Mouse (Mus musculus): ENCODE results near the gene Ret. TPM values are rescaled to one million over a fixed set of nuclear protein-coding genes. Genes with fewer than 3 reads are reported as not detected.

The Ret gene
- polyA plus RNA-seq, 1 experiment, result 2.0 TPM

GRCm38 (mm10) chr6:118173975-118174328 is 23.6 kb downstream of the Ret start:
- DNase-seq (ENCODE audit: low spot score), result no peak

- no peak for DNase-seq (ENCODE audit: low spot score)
Observed at GRCm38 (mm10) chr6:118173251-118173974, 24.1 kb downstream of the Ret start.

DNA sequence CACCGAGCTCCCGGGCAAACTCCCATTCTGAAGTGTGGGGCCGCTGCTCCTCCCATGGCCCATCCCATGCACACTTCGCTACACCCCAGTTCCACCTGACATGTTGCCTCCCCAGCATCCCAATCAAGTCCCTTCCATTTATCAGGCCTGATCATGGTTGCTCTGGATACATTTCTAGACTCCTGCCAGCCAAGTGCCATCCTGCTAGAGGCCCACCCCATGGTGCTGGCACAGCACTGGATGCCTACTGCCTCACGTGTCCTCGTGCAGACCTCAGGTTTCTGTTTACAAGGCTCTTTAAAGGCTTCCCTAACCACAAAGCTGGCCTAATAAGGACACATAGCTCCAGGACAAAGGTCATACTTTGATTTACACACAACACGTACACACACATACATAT is 26.1 kb downstream of the Ret start:
- no peak for DNase-seq (ENCODE audit: low spot score)

- no peak for DNase-seq (ENCODE audit: low spot score)
Observed at GRCm38 (mm10) chr6:118168106-118168505, 29.4 kb downstream of the Ret start.

- DNase-seq (ENCODE audit: low spot score), result no peak
Observed at GRCm38 (mm10) chr6:118167013-118167412, 30.5 kb downstream of the Ret start.

DNA sequence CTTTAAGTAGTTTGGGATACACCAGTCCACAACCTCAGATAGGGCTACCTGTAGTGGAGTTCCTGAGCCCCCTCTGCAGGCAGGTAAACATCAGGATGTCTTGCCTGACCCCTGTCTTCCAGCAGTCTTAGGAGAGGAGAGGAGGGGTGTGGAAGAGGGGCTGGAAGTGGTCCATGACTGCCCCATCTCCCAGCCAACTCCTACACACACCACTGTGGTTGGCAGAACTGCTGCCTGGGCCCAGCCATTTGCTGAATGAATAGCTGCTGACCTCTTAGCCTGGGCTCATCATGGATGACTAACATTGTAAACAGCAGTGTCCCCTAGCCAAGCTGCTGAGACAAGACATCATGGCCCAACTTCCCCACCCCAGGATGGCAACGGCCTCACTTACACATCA is 32.0 kb downstream of the Ret start:
- no peak for DNase-seq (ENCODE audit: low spot score)

DNA sequence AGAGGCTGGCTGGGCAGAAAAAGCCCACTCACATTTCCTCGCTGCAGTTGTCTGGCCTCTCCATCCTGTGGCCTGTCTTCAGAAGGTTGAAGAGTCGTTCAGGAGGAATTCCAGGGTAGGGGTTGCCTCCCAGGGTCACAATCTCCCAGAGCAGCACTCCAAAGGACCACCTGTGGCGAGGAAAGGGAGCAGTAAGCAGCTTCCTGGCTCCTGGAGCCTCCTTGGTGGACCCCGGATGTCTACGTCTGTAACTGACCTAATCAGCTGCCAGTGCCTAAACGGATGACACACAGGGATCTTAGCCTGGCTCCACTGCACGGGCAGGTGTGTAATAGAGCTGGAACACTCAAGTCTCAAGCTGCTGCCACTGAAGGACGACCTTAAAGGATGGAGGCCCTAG is 32.8 kb downstream of the Ret start:
- no peak for DNase-seq (ENCODE audit: low spot score)

DNA sequence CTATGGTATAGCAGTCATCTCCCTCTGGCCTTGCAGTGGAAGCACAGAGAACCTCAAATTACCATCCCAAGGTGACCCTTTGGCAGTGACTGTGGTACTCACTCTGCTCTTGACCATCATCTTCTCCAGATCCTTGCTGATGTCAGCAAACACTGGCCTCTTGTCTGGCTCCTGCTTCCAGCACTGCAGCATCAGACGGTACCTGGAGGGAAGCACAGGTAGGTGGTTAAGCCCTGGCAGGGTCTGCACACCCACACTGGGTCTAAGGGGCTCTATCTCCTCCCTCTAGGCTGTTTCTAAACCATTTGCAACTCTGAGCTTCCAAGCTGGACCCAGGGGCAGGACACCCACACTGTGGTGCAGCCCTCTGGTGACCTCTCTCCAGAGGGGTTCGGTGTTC is 34.4 kb downstream of the Ret start:
- DNase-seq (ENCODE audit: low spot score), result no peak

GRCm38 (mm10) chr6:118162457-118163082 is 34.9 kb downstream of the Ret start:
- no peak for DNase-seq (ENCODE audit: low spot score)

DNA sequence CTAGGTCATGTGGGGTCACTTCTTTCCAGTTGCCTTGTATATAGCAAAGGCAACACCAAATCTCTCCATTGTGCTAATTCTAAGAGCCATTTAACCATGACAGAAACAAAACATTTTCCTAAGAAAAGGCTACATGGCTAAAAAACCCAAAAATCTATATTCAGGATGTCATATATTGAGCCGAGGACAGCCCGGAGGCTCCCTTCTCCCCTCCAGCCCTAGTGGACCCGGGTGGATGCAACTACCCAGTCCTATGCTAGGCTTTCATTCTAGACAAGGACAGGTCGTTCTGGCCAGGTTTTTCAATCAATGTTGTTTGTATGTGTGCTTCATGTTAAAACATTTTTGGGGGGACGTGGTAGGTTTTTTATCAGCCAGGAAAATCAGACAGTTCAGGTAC is 44.4 kb downstream of the Ret start:
- no peak for DNase-seq (ENCODE audit: low spot score)

GRCm38 (mm10) chr6:118150988-118151387 is 46.5 kb downstream of the Ret start:
- DNase-seq (ENCODE audit: low spot score), result no peak

DNA sequence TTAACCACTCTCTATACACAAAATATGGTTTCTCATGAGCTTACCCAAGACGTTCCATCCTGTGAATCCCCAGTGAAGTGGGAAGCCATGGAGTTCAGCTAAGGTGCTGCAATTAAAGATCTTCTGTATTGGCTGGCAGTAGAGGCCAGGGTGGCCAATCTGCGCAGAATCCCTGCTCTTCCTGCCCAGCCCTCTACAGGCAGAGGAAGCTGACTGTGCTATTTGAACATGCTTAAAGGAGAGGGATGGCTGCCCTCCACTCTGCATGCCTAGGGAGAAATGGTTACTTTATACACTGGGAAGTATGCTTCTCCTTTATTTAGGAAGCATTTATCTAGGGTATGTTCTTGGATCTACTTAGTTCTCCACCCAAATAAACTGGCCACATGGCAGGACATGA is 47.0 kb downstream of the Ret start:
- no peak for DNase-seq (ENCODE audit: low spot score)

- DNase-seq (ENCODE audit: low spot score), result no peak
Observed at GRCm38 (mm10) chr6:118150128-118150527, 47.4 kb downstream of the Ret start.

- DNase-seq (ENCODE audit: low spot score), result no peak
Observed at GRCm38 (mm10) chr6:118140961-118141360, 56.6 kb downstream of the Ret start.

DNA sequence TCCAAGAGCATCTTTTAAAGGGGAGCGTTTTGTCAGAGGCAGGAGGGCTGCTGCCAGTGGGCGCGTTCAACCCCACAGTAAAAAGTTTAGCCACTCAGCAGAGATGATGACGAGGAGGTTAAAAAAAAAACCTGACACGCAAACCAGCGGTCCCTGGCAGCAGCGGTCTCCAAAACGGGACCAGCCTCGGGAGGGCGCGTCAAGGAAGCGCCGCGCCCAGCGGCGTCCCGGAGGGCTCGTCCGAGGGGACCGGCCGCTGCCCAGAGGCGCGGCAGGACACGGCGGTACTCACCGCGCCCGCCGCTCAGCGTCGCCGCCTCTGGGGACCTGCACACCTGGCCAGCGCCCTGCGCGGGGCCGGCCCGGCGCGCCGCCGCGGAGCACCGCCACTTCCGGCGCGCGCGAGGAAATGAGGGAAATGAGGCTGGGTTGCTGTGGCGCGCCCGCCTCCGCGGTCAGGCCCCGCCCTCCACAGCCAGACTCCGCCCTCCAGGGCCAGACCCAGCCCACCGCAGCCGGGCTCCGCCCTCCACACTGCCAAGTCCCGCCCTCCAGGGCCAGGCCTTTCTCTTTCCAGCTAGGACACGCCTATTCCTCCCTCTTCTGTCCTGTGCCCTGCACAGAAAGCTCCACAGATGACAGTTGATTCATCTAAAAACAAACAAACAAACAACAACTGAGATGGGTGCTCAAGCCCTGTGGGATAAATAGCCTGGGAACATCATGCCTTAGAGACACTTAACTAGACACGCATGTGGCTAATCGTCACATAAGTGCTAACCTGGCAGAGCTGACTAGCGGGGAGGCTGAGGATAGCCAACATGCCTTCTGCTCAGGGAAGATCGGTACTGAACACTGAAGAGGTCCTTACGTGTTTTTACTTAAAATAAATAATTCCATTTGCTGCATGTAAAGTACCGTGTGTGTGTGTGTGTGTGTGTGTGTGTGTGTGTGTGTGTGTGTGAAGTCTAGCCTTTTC is 58.5 kb downstream of the Ret start, which contains the start of gene Csgalnact2:
Gene Csgalnact2 (minus strand): TSS at position 410 of the 979 bp plus-strand sequence.
- peak; percentile 88 for DNase-seq (ENCODE audit: low spot score)

DNA sequence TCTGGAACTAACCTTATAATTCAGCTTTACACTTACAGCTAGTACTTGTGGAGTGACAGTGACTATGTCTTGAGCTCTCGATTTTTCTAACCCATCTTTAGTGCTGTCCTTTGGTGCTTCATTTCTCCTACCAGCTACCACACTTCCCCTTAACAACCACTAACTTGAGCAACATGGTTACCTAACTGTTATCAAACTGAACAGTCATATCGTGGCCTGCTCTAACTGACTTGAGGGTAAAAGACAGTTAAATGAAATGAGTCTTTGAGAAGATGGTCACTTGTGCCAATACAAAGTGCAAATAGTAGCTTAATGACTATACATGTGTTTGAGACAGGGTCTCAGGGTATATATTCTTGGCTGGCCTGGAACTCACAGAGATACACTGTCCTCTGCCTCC is 60.4 kb downstream of the Ret start:
- DNase-seq (ENCODE audit: low spot score), result no peak

DNA sequence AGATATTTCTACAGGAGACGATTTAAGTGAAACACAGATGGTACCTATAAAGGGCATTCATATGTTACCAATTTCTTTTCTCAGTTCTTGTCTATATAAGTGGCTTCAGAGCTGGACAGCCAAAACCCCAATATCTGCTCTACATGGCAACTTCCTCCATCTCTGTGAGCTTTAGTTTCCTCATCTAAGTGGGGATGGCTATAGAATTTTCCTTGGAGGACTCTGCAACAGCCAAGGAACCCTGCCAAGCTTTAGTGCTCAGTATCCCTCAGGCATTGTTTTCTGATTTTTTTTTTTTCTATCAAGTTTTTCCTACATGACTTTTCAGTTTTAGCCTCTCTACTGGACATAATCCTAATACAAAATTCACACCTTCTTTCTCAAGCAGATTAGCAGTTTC is 63.1 kb downstream of the Ret start:
- no peak for DNase-seq (ENCODE audit: low spot score)

DNA sequence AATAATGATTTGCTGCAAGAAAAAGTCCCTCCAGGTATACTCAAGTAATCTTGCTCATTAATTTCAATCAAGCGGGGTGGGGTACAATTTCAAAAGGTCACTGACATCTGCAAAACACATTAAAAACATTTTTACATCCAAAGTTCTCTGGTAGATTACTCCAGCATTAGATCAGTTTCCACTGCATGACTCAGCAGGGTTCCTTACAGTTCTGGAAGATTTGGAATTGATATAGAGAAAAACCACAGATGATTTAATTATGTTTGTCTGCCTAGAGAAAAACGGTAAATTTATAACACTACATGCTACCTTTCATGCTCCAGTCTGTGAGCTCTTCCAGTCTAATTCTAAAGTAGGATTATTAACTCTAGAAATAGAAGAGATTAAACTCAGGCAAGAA is 67.5 kb downstream of the Ret start:
- no peak for DNase-seq (ENCODE audit: low spot score)

GRCm38 (mm10) chr6:118127827-118128487 is 69.6 kb downstream of the Ret start:
- no peak for DNase-seq (ENCODE audit: low spot score)

GRCm38 (mm10) chr6:118127198-118127597 is 70.3 kb downstream of the Ret start:
- DNase-seq (ENCODE audit: low spot score), result no peak

DNA sequence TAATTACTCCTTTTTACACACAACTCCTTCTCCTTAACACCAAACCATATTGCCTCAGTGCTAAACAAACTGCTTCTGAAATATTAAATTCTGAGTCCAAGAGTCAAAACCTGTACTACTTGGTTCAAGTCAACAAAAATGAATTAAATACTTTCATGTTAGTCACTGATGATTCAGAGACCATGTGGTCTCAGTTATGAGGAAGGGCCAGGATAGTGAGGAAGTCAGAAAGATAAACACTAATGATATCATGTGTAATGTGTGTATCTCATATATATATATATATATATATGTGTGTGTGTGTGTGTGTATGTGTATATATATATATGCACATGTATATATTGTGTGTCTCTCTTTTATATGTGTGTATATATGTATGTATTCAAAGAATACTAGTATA is 70.9 kb downstream of the Ret start:
- DNase-seq (ENCODE audit: low spot score), result no peak

DNA sequence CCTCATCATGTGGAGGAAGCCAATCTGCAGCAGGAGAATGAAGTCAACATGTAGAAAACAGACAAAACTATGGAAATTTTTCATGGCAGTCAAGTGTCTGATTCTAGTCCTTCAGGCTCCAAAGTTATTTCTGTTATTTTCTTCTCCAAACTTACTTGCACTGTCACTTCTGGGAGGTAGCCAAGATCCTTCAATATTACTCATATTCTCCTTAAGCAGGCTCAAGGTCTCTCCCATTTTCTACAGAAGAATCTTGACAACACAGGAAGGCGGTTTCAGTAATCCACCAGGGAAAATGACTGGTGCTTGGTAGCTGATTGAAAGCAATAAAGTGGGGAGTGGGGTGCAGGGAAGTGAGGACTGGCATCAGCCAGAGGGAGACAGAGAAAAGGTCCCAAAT is 74.8 kb downstream of the Ret start:
- DNase-seq (ENCODE audit: low spot score), result no peak
